Mouse (Mus musculus): Measurements from ENCODE around the gene Rabl6.

GRCm38 (mm10) chr2:25608671-25609070 lies 350 bp upstream of the Rabl6 start:
- no peak for TF ChIP-seq EP300 (IDR thresholded peaks at IDR 0.05; ENCODE audit: low read depth)
- no peak for TF ChIP-seq CTCF (IDR thresholded peaks at IDR 0.05; ENCODE audit: low read depth)

Measured in heart, postnatal 0 days (tissue).